Mouse (Mus musculus) adipocyte (in vitro differentiated cells): Measurements from ENCODE around the gene Gphb5.
"Not testable (repeated sequence)": the region's sequence is repeated elsewhere in the genome, so short reads cannot be mapped to it uniquely, and the experiment has no call there.

ENCODE experiments used
- DNase-seq: peaks from one replicate; pipeline ENCODE4 v3.0.0-alpha.2; 2016; ENCODE audit warnings: low spot score

Gene Gphb5

GRCm38 (mm10) chr12:75416681-75417080 lies at the start of gene Gphb5:
Gphb5 (minus strand) TSS chr12:75416781.
- no peak for DNase-seq

- DNase-seq: no peak
Observed at GRCm38 (mm10) chr12:75466206-75466605, 49.6 kb upstream of the Gphb5 start.

DNA sequence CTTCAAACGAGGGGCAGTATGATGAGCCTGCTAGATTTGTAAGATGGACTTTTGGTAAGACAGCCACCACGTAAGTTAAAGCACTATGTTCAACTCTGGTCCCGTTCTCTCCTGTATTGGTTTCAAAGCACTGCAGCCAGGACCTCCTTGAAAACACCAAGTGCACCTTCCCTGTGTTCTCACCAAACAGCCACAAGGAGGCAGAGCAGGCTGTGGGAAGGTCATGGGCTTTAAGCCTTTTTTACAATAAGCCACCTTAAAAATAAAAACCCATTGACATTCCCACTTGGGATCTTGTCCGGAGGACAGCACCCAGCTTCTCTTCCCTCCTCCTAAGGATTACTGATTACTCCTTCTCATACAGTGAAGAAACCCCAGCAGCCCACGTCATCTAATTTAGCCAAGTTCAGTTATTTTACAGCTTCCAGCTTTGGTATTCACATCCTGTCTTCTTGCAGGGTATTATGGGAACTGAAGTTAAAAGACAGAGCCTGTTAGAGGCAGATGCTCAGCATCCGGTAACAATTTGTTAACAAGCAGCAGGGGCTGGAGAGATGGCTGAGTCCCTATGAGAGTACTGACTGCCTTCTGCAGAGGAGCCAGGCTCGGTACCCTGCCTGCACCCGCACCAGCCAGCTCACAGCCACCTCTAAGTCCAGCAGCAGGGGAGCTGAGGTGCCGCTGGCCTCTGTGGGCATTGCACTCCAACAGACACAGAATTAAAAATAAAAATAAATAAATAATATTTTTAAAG lies 47.6 kb upstream of the Gphb5 start:
- peak; percentile 66 for DNase-seq

GRCm38 (mm10) chr12:75460561-75460960 lies 44.0 kb upstream of the Gphb5 start:
- no peak for DNase-seq

GRCm38 (mm10) chr12:75459656-75460055 lies 43.1 kb upstream of the Gphb5 start:
- DNase-seq: no peak

GRCm38 (mm10) chr12:75453441-75453840 lies 36.9 kb upstream of the Gphb5 start:
- no peak for DNase-seq

GRCm38 (mm10) chr12:75453027-75453426 lies 36.4 kb upstream of the Gphb5 start:
- peak; percentile 27 for DNase-seq

DNA sequence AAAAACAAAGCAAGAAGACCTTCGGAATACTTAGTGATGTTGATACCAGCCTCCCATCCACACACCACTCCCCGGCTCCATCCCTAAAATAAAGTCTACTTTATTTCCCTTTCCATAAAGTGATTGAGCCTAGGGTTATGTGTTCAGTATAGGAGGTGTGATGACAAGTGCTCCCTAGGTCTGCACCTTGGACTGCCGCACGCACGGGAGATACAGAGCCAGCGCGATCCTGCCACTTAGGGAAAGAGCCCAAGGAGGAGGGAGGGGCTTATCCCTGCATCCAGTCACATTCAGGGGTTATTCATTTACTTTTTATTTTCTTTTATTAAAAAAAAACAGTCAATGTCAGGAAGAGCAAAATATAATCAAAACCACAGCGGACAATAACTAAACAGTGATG lies 34.0 kb upstream of the Gphb5 start:
- no peak for DNase-seq

- no peak for DNase-seq
Observed at GRCm38 (mm10) chr12:75450011-75450410, 33.4 kb upstream of the Gphb5 start.

GRCm38 (mm10) chr12:75449475-75449966 lies 32.9 kb upstream of the Gphb5 start:
- DNase-seq: no peak

GRCm38 (mm10) chr12:75448921-75449320 lies 32.3 kb upstream of the Gphb5 start:
- no peak for DNase-seq

DNA sequence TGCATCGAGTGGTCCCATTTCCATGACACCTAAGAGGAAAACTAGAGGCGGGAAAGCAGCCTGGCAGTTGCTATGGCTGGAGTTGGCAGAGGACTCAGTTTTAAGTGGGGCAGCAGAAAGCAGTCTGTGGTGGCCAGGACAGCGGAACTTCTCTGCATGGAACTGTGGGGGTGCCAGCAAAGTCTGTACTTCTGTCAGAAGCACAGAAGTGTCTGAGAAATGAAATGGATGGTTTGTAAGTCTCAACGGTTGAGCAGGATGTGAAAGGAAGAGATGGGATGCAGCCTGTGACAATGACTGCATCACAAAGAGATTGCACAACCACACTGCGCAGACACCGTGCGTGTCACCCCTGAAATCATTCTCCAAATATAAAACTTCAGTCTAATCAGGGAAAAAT lies 29.7 kb upstream of the Gphb5 start:
- DNase-seq: no peak

DNA sequence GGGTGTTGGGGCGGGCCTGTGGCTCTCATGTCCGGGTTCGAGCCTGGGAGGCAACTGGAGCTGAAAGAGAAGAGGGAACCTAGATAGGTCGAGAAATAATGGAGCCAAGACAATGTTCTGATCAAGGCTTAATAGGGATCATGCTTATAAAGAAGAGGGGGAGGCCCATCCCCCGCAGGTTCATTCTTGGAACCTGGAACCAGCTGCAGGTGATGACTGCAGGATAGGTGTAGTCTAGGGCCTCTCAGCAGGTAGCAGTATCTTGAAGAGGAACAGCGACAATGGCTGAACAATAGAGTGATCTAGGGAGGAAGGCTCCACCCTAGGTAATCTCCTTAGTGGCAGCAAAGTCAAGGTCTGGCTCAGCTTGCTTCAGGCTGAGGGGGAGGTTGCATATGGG lies 15.8 kb upstream of the Gphb5 start:
- DNase-seq: not testable (repeated sequence)

DNA sequence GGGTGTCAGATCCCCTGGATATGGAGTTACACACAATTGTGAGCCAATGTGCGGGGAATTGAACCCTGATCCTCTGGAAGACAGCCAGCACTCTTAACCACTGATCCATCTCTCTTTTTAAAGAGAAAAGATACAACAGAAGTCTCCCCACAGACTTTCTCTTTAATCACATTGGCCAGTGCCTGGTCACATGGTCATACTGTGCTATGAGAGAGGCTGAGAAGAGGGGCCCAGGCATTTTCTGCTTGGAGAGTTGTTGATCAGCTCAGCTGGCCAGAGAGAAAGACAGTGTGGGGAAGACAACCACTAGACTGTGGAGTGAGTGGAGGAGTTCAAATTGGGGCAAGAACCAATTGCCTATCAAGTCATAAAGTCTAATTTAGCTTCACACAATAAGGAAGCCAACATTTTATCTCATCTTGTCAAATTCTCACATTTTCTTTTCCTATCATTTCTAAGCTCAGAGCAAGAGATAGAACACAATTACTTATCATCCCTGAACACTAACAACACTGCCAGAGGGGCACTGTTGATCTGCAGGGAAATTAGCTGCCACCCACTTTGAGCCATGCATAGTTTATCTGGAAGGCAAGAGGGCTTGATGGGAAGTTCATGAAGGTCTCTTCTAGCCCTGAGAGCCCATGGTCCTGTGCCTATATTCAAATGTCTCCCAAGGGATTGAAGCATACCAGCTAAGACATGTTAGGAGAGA lies 13.3 kb upstream of the Gphb5 start:
- no peak for DNase-seq

GRCm38 (mm10) chr12:75428719-75429118 lies 12.1 kb upstream of the Gphb5 start:
- DNase-seq: no peak

DNA sequence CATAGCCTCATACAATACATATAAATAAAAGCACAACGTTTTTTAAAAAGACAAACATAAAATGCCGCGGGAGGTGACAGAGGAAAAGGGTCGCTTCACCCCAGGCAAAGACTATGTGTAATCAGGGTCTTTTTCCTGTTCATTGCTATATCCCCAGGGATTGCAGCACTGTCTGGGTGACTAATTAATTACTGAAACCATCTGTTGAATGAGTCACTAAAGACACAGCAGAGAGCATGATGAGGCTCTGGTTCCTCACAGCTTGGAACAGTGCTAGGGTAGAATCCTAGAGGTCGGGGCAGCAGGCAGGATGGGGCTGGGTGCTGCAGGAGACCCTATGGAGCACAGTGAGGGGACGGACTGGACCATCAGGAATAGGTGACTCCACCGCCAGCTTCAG lies 9.3 kb upstream of the Gphb5 start:
- DNase-seq: no peak

DNA sequence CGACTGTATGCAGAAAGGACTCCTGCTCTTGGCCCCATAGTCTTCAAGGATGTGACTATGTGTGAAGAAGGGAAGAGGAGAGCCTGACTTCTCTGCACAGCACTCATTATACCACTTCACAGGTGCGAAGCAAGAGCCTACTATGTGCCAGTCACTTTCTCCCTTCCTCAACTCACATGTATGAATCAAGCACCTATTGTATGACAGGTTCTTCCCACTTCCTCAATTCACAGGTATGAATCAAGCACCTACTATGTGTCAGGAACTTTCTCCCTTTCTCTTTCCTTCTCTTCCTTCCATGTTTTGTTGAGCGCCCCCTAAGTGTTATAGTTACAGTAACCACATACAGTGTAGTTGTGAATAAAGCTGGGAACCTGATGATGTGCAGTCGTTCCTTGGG lies 8.2 kb upstream of the Gphb5 start:
- DNase-seq: no peak

- no peak for DNase-seq
Observed at GRCm38 (mm10) chr12:75424359-75424758, 7.8 kb upstream of the Gphb5 start.

GRCm38 (mm10) chr12:75414991-75415390 lies 1.6 kb downstream of the Gphb5 start:
- DNase-seq: peak; percentile 27

GRCm38 (mm10) chr12:75412964-75413363 lies 3.6 kb downstream of the Gphb5 start:
- no peak for DNase-seq

- no peak for DNase-seq
Observed at GRCm38 (mm10) chr12:75397077-75397476, 19.5 kb downstream of the Gphb5 start.

GRCm38 (mm10) chr12:75396616-75397015 lies 20.0 kb downstream of the Gphb5 start:
- no peak for DNase-seq

DNA sequence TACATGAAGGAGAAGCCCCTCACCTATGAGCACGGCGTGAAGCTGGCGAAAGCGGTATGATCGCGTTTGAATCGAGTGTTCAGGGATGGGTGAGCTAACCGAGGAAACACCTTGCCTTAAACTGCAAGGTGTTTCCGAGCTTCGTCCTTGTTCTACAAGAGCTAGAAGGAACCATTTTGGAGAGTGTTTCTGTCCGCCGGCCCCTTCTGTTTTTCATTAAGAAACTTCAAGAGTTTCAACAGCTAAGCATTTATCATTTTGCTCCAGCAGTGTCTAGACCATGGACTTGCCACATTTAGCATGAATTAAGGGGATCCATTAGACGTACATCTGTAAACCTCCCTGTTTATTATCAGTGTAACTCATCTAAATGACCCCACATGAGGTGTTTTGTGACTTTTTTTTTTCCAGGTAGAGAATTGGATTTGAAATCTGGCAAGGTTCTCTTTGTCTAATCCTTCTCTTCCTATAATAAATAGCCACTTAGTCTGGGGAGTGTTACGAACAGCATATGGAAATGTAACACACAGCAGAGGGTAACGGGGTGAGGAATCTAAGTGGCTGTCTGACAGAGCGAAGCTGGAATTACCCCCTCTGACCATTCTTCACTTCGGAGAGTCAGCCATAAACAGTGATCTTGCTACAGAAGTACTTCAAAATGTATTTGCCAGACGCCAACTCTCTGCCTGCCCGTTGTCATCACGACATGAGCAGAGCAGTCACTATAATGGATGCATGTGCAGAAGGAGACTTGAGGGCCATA lies 22.4 kb downstream of the Gphb5 start:
- DNase-seq: no peak
